Mouse (Mus musculus): ENCODE measurements around the gene Abcb8.

Gene Abcb8

DNA sequence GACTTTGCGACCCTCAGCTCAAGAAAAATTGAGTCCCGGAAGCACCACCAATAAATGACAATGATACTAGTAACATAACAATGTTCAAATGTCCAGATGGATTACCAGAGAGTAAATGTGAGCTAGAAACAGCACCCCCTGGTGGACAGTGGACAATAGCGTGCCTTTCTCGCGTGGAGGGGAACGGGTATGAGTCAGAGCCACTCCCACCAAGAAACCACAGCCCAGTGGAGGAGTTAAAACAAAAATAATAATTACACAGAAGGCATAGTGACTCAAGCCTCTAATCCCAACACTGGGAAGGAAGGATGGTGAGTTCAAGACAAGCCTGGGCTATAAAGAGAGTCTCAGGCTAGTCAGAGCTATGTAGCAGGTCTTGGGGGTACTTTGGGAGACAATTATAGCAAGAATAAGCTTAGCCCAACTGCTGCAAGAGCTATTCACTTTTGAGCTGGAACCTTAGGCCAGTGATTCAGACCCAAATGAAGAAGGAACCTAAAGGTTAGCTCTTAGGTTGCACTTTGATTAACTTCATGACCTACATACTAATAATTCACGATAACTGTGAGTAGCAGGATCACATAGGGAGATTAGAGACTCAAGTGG is at the start of gene Abcb8:
Gene Abcb8, plus strand, starts transcription at position 272 of the 606 bp plus-strand sequence.
- TF ChIP-seq GATA4 (IDR thresholded peaks at IDR 0.05; ENCODE audit: insufficient replicate concordance, low read length), result no peak

- no peak for TF ChIP-seq GATA4 (IDR thresholded peaks at IDR 0.05; ENCODE audit: insufficient replicate concordance, low read length)
These were observed 49.5 kb upstream of the Abcb8 start for GRCm38 (mm10) chr5:24343977-24344436.

DNA sequence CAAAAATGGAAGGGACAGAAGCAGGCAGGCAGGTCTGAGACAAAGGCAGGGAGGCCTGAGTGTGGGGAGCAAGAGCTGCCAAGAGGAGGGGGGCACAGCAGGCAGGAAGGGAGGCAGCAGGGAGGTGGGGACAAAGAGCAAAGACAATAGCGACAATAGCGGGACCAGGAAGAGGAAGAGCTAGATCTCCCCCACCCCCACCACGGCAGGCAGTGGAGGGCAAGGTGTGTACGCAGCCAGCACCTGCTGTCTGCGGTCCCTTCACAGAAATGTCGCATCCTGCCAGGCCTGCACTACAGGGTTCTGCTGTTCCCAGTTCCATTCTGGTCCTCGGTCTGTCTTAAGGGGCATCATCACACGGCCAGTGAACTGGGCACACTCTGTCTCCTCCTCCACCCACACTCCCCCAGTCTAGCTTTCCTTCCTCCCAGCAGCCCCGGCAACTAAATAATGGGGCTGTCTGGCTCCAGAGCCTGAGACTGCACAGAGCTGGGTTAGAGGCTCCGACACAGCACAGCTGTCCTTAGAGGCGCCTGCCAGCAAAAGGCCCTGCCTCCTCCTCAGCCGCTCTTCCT is 48.9 kb upstream of the Abcb8 start:
- no peak for TF ChIP-seq GATA4 (IDR thresholded peaks at IDR 0.05; ENCODE audit: insufficient replicate concordance, low read length)

GRCm38 (mm10) chr5:24346313-24346712 is 47.1 kb upstream of the Abcb8 start:
- TF ChIP-seq GATA4 (IDR thresholded peaks at IDR 0.05; ENCODE audit: insufficient replicate concordance, low read length), result no peak

DNA sequence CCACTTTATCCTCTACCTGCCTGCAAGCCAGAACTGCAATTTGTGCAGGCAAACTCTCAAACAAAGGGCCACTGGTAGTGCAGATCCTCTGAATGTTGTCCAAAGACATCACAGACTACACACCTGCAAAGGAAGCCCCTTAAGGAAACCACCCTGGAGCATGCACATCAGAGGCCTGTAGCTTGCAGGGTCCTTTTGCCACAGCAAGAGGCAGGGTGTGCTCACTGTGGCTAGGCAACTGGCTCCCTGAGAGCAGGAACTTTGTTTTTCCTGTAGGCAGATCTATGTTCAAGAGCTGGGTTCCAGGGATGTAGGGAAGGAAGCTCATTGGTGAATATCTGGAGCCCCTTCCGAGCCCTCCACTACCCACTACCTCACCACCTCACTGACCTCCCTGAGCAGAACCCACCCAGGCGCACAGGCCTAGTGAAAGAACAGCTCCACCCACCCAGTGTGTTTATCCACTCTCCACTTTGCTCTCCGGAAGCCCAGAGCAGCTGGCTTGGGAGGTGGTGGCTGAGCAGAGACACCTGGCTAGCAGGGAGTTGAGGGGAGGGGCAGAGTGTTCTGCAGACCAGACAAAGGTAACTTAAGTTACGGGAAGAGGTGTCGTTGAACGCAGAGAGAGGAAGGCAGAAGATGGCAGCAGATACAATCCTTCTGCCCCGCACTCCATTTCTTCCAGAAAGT is 46.1 kb upstream of the Abcb8 start:
- TF ChIP-seq GATA4 (IDR thresholded peaks at IDR 0.05; ENCODE audit: insufficient replicate concordance, low read length), result no peak

DNA sequence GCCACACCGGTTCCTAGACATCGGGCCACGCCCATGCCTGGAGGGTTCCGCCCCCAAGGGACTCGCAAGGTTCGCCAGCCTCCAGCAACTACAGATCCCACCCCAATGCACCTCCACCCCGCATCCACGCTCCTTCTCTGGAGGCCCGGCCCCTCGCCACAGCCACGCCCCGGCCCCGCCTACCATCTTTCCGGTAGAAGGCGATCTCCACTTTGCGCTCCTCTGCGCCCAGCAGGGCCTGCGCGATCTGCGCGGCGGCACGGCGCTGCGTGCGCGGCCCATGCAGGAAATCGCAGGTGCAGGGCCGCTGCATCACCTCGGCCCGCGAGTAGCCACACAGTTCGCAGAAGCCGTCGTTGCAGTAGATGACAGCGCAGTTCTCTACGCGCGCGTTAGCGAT is 45.3 kb upstream of the Abcb8 start:
- no peak for TF ChIP-seq GATA4 (IDR thresholded peaks at IDR 0.05; ENCODE audit: insufficient replicate concordance, low read length)

DNA sequence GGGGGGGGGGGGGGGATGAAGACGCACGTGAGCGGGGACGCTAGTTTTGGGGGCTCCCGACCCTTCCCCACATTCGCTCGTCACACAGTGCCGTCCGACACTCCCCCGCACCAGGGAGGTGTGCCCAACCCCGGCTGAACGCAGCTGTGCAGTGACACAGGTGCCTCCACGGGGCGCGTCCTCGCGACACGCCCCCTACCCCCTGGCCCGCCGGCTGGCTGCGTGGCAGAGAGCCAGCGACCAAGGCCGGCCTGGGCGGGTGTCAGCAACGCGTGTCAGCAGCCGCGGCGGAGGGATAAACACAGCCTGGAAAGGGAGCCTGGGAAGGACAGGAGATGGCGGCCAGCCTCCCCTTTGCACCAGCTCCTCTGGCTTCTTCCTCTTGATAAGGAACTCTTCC is 44.9 kb upstream of the Abcb8 start:
- no peak for TF ChIP-seq GATA4 (IDR thresholded peaks at IDR 0.05; ENCODE audit: insufficient replicate concordance, low read length)

- no peak for TF ChIP-seq GATA4 (IDR thresholded peaks at IDR 0.05; ENCODE audit: insufficient replicate concordance, low read length)
These were observed 43.4 kb upstream of the Abcb8 start for GRCm38 (mm10) chr5:24350073-24350472.

DNA sequence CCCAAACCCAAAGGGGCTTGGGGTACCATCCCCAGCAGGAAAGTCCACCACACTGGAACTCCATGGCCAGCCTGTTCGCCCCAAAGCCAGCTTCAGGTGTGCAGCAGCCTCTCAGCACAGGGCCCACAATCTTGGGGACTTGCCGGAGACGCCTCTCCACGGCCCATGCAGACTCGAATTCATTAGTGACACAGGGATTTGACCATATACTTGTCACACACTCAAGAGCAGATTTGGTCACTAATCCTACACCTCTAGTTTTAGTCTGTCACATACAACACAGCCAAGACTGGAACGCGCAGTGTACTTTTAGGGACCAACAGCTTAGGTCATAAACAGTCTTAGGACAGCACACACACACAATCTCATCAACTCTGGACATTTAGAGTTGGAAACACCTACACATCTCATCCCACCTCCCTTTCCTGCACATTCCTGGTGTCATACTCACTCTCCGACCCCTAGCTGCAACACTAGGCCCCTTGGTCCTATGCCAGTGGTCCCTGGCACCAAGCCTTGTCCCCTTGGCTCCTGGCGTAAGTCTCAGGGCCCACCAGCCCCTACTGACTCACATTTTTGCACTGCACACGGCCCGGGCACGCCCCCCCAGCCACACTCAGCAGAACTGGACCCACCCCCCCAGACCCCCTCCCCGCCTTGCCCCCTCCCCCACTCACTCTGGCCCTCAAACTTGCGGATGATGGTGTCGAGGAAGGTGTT is 42.8 kb upstream of the Abcb8 start:
- TF ChIP-seq GATA4 (IDR thresholded peaks at IDR 0.05; ENCODE audit: insufficient replicate concordance, low read length), result no peak

GRCm38 (mm10) chr5:24351278-24351677 is 42.2 kb upstream of the Abcb8 start, which contains the start of gene Kcnh2:
Gene Kcnh2 (minus strand): TSS chr5:24351604.
- TF ChIP-seq GATA4 (IDR thresholded peaks at IDR 0.05; ENCODE audit: insufficient replicate concordance, low read length), result no peak

DNA sequence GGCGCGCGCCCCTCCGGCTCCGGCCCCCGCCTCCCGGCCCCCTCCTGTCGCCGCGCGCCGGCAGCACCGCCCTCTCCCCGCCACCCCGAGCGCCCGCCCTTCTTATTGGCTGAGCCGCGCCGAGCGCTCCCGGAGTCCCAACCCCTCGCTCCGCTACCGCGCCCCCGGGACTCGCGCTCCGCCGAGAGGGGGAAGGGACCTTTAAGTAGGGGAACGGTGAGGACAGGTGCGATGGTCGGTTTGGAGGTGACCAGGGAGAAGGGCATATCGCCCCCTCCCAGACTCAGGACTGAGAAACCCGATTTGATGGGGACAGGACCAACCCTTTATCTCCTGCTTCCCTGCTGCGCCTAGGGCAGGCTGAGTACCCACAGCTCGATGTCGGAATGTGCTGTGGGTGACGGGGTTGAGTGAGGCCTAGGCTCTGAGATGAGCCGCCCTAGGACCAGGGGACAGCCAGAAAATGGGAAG is 41.7 kb upstream of the Abcb8 start:
- no peak for TF ChIP-seq GATA4 (IDR thresholded peaks at IDR 0.05; ENCODE audit: insufficient replicate concordance, low read length)

GRCm38 (mm10) chr5:24352251-24352859 is 41.1 kb upstream of the Abcb8 start:
- TF ChIP-seq GATA4 (IDR thresholded peaks at IDR 0.05; ENCODE audit: insufficient replicate concordance, low read length), result no peak

- no peak for TF ChIP-seq GATA4 (IDR thresholded peaks at IDR 0.05; ENCODE audit: insufficient replicate concordance, low read length)
These were observed 40.1 kb upstream of the Abcb8 start for GRCm38 (mm10) chr5:24353327-24353726.

GRCm38 (mm10) chr5:24356764-24357163 is 36.7 kb upstream of the Abcb8 start:
- TF ChIP-seq GATA4 (IDR thresholded peaks at IDR 0.05; ENCODE audit: insufficient replicate concordance, low read length), result no peak

DNA sequence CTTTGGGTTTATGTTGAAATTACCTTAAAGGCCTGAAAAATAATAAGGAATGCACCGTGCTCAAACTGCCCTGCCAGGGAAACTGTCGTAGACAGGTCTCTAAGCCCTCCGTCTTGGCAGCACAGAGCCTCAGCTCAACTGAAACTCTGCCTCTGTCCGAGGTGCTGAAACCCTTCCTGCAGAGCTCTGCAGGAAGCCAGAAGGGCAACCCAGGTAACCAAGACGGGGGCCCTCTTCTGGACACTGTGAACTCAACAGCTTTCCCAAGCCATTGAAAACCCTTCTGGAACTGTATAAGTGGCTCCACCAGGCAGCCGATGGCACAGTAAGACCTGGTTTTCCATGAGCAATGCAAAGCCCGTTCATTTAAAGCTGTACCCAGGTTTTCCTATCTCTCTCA is 36.0 kb upstream of the Abcb8 start:
- TF ChIP-seq GATA4 (IDR thresholded peaks at IDR 0.05; ENCODE audit: insufficient replicate concordance, low read length), result no peak

Measured in liver, adult (tissue).